In the genomic region with DNA sequence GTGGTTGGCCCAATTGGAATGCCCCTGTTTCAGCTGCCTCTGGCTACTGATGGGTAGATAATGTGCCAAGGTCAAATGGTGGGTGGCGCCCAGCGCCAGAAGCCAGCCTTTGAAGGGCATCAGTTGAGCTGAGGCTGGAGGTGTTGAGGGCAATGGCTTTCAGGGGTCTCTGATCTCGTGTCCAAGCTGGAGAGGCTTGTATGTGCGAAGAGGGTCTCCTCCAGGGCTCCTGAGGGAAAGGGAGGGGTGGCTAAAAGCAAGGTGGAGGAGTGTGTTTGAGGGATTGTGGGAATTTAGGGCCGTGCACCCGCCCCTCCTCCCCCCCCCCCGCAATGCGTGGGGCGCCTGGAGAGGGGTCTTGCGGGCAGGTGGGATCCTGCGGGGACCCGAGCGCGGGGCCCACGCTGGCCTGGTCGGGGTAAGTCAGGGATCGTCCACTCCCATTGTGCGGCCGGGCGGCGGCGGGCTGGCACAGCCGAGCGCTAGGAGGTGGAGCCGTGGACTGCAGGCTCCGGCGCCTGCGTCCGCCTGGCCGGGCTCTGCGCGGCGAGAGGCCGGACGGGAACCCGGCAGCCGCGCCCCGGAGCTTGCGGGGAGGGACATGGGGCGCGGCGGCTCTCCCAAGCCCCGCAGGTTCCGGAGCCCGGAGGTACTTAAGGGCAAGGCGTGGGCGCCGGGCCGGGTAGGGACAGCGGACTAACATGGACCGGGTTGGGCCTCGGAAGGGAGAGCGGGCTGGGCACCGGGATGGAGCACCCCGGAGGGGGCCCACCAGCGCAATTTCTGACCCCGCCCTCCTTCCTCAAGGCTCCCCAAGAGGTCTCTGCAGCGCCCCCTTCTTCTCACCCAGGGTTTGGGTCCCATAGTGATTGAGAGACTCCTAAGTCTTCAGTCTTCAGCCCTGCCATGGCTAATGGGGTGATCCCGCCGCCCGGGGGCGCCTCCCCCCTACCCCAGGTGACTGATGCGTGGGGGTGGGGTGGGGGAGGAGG, we compare ENCODE assay signal across 8 mouse cellular contexts. TPM values are rescaled to one million over a fixed set of nuclear protein-coding genes. Genes with fewer than 3 reads are reported as not detected.
DNase-seq lines count a peak whose midpoint lies in the region; ATAC-seq lines count a peak whose summit lies in the region.

Gene Slc4a3 (plus strand): TSS at position 302 of the 992 bp plus-strand sequence.

- ATAC-seq in lung, embryonic 15.5 days (ENCODE audit: borderline replicate concordance, extremely low read depth, low FRiP score, low TSS enrichment), result peak; percentile 82

- H3K27me3 ChIP-seq in lung, embryonic 15.5 days, result peaks cover 5% of the 10 kb centered on the region; the same call in 1 of the 2 replicates

- peak; percentile 87 for DNase-seq in NIH3T3 (ENCODE audit: low read depth)
- peak; percentile 77 for DNase-seq in cerebellum, adult 8-10 months
- peak; percentile 48 for DNase-seq in forelimb bud, embryonic 11.5 days (ENCODE audit: low read depth, low spot score)
- peak; percentile 76 for DNase-seq in heart, postnatal 4 days
- DNase-seq in layer of hippocampus, adult 8-10 months (ENCODE audit: low spot score in 2 of 2), result peak in 1 of 2 experiments; percentile 49
- DNase-seq in retina, postnatal 1 day, result peak; percentile 80
- DNase-seq in natural killer cell, adult 2 months (ENCODE audit: low spot score in 2 of 2), result no peak

- no peaks in the 10 kb centered on the region for H3K9me3 ChIP-seq in lung, embryonic 15.5 days

- H3K4me3 ChIP-seq in lung, embryonic 15.5 days, result peak within 1 kb of the TSS; percentile 73

- peaks cover 11% of the 10 kb centered on the region for H3K4me1 ChIP-seq in lung, embryonic 15.5 days

- H3K4me2 ChIP-seq in lung, embryonic 15.5 days, result peak within 1 kb of the TSS; percentile 83

- no peaks in the 10 kb centered on the region for H3K36me3 ChIP-seq in lung, embryonic 15.5 days

- WGBS in lung, embryonic 15.5 days, result 2% methylated on average over 54 of the region's 64 CpGs

- H3K9ac ChIP-seq in lung, embryonic 15.5 days, result peak within 1 kb of the TSS; percentile 78

- H3K27ac ChIP-seq in lung, embryonic 15.5 days, result peak within 1 kb of the TSS; percentile 65

RNA-seq across cellular contexts. Expression of gene Slc4a3, which starts in this region (rescaled TPM):
- 100 to 1,000 TPM; 121 to 125 TPM for total RNA-seq in heart, postnatal 4 days (2021)
- total RNA-seq in layer of hippocampus, adult 8-10 months (2022), result 100 to 1,000 TPM; 110 to 153 (median 129) TPM
- 11.3 and 13.2 TPM in 2 replicates for polyA plus RNA-seq in lung, embryonic 15.5 days (2015; fragmentation: Nextera tagmentation; extraction: Ambion mirVana)

Comparison
In these comparisons a context has a peak if more than half of its experiments do, and no peak if none do; other contexts are left out.
1. DNase-seq: peak in NIH3T3 (single experiment), cerebellum, adult 8-10 months (single experiment), forelimb bud, embryonic 11.5 days (single experiment), heart, postnatal 4 days (single experiment) and retina, postnatal 1 day (single experiment); none in natural killer cell, adult 2 months (0 of 2).